ENCODE assay signal across 22 mouse cellular contexts in the genomic region with DNA sequence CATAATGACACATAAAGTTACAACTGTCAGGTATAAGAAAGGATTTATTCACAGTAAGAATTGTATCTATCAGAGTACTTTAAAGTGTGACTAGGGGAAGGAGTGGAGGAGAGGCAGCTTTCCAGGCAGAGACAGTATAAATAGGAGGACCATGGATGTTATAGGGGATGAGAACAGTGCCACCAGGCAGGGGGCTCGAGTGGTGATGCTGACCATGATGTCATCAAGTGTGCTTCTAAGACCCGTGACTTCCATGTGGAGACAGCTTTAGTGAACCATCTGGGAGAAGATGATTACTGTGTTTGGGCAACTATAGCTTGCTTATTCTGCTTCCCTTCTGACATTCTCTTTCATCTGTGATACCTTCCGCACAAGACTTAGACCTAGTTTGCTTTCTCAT.
"Had no signal": no experiment of that assay in that cellular context is flagged by ENCODE, and none has a peak within 500 bp of the region (broad histone marks: within the 10 kb centered on the region; RNA-seq: fewer than 3 reads in every experiment).

No protein-coding gene starts in this region.

- H3K9me3 ChIP-seq: limb, embryonic 10.5 days; limb, embryonic 13.5 days; liver, embryonic 12.5 days; liver, embryonic 15.5 days; lung, embryonic 15.5 days; midbrain, embryonic 12.5 days; midbrain, embryonic 15.5 days; neural tube, embryonic 12.5 days; neural tube, embryonic 15.5 days had no signal

- H3K4me2 ChIP-seq: limb, embryonic 13.5 days; liver, embryonic 12.5 days; liver, embryonic 15.5 days; lung, embryonic 15.5 days; midbrain, embryonic 12.5 days; midbrain, embryonic 15.5 days; neural tube, embryonic 12.5 days; neural tube, embryonic 15.5 days had no signal

- H3K27ac ChIP-seq: kidney, postnatal 0 days; layer of hippocampus, adult 2 months; limb, embryonic 10.5 days; limb, embryonic 13.5 days; liver, embryonic 12.5 days; liver, embryonic 15.5 days; lung, embryonic 15.5 days; midbrain, embryonic 12.5 days; midbrain, embryonic 15.5 days; neural tube, embryonic 12.5 days; neural tube, embryonic 15.5 days; stomach, postnatal 0 days had no signal

- H3K27me3 ChIP-seq: limb, embryonic 13.5 days; liver, embryonic 12.5 days; liver, embryonic 15.5 days; lung, embryonic 15.5 days; midbrain, embryonic 12.5 days; midbrain, embryonic 15.5 days; neural tube, embryonic 12.5 days; neural tube, embryonic 15.5 days had no signal

- H3K36me3 ChIP-seq: limb, embryonic 10.5 days; limb, embryonic 13.5 days; liver, embryonic 12.5 days; liver, embryonic 15.5 days; lung, embryonic 15.5 days; midbrain, embryonic 12.5 days; midbrain, embryonic 15.5 days; neural tube, embryonic 12.5 days; neural tube, embryonic 15.5 days had no signal

- ATAC-seq: liver, embryonic 12.5 days; midbrain, embryonic 15.5 days had no signal

- H3K9ac ChIP-seq: limb, embryonic 13.5 days; liver, embryonic 12.5 days; liver, embryonic 15.5 days; lung, embryonic 15.5 days; midbrain, embryonic 12.5 days; midbrain, embryonic 15.5 days; neural tube, embryonic 12.5 days; neural tube, embryonic 15.5 days had no signal

- H3K4me3 ChIP-seq: layer of hippocampus, adult 2 months; limb, embryonic 10.5 days; limb, embryonic 13.5 days; liver, embryonic 12.5 days; liver, embryonic 15.5 days; lung, embryonic 15.5 days; midbrain, embryonic 12.5 days; midbrain, embryonic 15.5 days; neural tube, embryonic 12.5 days; neural tube, embryonic 15.5 days had no signal

- DNase-seq: kidney, postnatal 25 days; layer of hippocampus, adult 9-11 months; liver; lung, adult 18-20 months; lung, postnatal 10 days; lung, postnatal 36 days; right cerebral cortex, adult 18-20 months; right cerebral cortex, postnatal 14 days; right cerebral cortex, postnatal 4 days; thymus, postnatal 25 days had no signal
